Mouse (Mus musculus) thymus, adult 18-20 months (tissue): ENCODE results near the gene Bsn.

Experiments
- DNase-seq, 2 experiments: peaks; one replicate each; pipeline ENCODE4 v3.0.0; 2022; ENCODE audit warnings: mixed read lengths in 2 of 2

Gene Bsn

GRCm38 (mm10) chr9:108085261-108085660 lies 104.9 kb downstream of the Bsn start:
- no peak for DNase-seq

- DNase-seq: no peak
These were observed 106.6 kb downstream of the Bsn start for GRCm38 (mm10) chr9:108083561-108083960.

- no peak for DNase-seq
These were observed 107.2 kb downstream of the Bsn start, which contains the start of gene Rnf123 for GRCm38 (mm10) chr9:108082988-108083431. Gene Rnf123, minus strand, starts transcription at chr9:108083346.

- DNase-seq: no peak
These were observed 107.6 kb downstream of the Bsn start for GRCm38 (mm10) chr9:108082549-108082948.

- no peak for DNase-seq
These were observed 110.0 kb downstream of the Bsn start, which contains the start of gene Mst1 for GRCm38 (mm10) chr9:108080168-108080567. Gene Mst1, plus strand, starts transcription at chr9:108080436.

GRCm38 (mm10) chr9:108073141-108073930 lies 116.8 kb downstream of the Bsn start:
- no peak for DNase-seq

DNA sequence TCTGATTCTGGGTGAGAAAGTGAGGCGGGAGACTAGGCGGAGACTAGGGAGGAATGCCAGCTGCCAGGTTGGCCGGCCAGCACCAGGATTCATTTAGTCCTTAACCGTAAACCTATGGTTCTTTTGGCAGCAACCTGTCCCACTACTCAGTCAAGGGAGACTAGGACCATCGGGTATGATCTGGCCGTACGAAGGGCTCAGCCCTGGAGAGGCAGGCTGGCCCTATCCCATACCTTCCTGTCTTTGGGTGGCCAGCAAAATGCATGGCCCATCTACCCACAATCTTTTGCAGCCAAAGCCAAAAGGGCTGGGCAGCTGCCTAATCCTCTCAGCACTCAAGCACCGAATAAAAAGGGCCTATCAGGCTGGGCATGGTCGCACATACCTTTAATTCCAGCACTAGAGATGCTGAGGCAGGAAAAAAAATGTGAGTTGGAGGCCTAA lies 117.7 kb downstream of the Bsn start:
- no peak for DNase-seq

- no peak for DNase-seq
These were observed 118.4 kb downstream of the Bsn start for GRCm38 (mm10) chr9:108071801-108072200.

- DNase-seq: no peak
These were observed 120.7 kb downstream of the Bsn start for GRCm38 (mm10) chr9:108069529-108069928.

- no peak for DNase-seq
These were observed 121.2 kb downstream of the Bsn start for GRCm38 (mm10) chr9:108069007-108069406.

- peak in 1 of 2 experiments; percentile 65 for DNase-seq
These were observed 122.3 kb downstream of the Bsn start for GRCm38 (mm10) chr9:108067900-108068299.

DNA sequence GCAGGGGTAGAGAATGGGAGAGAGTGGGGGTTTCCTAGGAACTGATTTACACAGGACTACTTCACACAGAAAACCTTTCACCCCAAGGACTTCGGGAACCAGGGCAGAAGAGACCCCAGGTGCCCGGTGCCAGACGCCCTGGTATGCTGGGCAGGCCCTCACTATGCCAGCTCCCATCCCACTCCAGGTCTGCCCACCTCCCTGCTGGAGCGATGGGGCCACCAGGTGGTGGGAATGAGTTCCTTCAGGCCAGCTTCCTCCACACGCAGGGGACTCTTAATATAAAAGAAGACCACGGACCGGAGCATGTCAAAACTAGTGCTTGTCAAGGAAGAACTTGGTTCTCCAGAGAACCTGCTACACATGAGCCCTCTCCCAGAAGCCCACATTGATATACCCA lies 123.0 kb downstream of the Bsn start:
- no peak for DNase-seq

DNA sequence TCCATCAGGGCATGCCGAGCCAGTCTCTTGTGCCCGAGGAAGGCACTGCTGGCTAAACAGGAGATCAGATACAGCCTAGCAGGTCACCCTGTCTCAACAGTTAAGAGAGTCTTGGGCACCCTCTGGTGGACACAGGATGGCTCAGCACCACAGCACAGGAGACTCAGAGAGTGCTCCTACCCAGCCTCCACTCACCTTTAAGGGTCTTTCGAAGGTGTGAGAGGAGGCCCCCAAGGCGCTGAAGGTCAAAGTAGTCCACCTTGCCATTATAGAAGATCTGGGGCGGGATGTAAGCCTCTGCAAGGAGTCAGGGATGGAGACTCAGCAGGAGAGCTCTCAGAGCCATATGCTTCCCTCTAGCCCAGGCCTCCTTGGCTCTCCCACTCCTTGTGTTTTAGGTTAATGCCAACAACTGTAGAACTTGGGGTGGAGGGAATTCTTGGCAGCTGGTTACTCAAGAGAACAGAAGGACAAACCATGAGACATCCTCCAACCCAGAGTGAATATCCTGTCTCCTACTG lies 124.6 kb downstream of the Bsn start:
- DNase-seq: no peak

- no peak for DNase-seq
These were observed 126.8 kb downstream of the Bsn start for GRCm38 (mm10) chr9:108063361-108063760.

GRCm38 (mm10) chr9:108062142-108062541 lies 128.0 kb downstream of the Bsn start:
- DNase-seq: no peak

GRCm38 (mm10) chr9:108058291-108058690 lies 131.9 kb downstream of the Bsn start:
- no peak for DNase-seq

DNA sequence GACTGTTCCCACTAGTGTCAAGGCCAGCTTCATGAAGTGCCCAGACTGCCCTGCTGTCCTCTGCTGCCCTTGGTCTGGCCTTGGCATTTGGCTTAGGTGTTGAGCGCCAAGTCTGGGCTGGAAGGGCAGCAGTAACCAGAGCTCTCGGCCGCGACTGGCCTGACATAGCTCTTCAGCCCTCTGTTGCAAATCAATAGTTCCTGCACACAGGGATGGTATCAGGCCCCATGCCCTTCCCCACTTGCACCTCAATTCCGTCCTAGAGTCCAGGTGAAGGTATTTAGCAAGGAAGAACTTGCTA lies 133.0 kb downstream of the Bsn start:
- DNase-seq: no peak

DNA sequence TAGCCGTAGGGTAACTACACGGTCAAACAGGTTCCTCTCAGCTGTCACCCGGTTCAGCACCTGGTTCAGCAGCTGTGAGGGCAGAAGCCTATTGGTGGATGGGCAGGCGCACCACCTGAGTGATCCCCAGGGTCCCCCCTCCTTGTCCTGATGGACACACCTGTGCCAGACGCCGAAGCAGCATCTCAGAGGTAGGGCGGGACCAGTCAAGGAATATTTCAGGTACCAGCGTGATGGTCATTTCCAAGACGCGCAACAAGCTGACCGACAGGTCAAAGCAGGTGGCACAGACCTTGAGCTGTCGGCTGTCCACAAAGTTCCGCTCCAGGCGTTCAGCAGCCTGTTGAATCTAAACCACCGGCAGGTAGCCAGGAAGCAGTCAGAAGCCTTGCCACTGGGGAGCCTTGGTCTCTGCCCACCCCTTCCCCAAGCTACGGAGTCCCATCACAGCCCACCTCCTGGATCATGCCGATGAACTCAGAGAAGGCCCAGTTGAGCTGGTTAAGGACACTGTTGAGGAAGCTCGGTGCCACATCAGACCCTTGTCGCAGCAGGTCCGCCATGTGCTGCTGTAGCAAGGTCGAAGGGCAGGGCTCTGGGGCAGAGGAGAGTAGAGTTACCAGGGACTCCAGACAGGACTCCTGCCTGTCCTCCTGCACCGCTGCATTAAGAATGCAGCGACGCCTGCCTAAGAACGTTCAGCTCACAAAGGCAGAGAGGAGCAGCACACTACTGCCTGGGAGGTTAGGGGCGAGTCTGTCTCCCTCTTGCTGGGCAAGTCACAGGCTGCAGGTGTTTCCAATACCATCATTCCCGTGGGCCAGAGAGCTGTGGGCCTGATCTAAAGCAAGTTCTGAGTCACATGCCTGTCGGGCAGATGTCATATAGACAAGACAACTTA lies 133.6 kb downstream of the Bsn start:
- DNase-seq: no peak

DNA sequence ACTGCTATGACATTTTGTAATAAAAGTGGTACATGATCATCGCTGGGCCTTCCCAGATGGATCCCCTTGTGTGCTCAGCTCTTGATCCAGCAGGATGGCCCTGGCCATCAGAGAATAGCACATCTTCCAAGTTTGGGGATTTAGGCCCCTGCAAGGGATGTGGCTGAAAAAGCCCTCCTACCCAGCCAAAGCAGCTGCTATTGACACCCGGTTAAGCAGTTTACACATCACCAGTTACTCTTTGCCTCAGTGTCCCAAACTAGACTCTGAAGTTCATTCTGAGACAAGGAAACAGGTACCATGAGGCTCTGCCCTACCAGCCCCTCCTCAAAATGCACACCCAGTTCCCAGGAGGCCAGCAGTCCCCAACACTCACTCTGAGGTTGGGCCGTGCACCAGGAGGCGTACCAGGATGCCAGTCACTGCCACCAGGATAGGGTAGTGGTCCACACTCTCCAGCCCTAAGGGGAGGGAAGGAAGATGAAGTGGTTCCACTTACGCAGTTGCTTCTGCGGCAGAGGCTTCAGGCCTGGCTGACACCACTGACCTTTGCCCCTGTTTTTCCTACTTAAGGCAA lies 134.4 kb downstream of the Bsn start:
- DNase-seq: no peak

DNA sequence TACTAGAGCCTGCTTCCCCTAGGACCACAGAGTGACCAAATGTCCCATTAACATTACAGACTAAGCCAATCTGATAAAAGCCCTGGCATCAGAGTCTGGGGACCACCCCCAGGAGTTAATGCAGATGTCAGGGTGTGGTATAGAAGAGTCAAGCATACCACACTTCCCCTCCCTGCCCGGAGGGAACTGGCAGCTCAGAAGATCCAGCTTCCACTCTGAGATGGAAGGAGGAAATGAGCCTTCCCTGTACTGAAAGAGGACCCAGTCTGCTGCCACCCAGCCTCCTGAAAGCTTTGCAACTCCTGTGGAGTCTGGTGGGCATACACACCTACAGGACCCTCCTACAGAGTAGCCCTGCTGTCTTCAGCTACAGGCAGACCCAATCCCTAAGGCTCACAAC lies 135.1 kb downstream of the Bsn start:
- DNase-seq: no peak

DNA sequence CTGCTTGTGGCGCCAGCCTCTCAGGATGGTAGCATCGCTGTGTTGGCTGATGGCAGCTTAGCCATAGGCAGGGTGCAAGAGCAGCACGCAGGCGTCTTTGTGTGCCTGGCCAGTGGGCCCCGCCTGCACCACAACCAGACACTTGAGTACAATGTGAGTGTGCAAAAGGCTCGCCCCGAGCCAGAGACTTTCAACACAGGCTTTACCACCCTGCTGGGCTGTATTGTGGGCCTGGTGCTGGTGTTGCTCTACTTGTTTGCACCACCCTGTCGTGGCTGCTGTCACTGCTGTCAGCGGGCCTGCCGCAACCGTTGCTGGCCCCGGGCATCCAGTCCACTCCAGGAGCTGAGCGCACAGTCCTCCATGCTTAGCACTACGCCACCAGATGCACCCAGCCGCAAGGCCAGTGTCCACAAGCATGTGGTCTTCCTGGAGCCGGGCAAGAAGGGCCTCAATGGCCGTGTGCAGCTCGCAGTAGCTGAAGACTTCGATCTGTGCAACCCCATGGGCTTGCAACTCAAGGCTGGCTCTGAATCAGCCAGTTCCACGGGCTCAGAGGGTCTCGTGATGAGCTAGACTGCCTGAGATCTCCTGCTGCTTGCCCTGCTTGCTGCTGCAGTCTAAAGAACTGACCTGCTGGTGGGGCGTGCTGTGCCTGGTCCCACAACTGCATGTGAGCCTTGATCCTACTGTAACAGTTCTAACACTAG lies 135.7 kb downstream of the Bsn start:
- no peak for DNase-seq

DNA sequence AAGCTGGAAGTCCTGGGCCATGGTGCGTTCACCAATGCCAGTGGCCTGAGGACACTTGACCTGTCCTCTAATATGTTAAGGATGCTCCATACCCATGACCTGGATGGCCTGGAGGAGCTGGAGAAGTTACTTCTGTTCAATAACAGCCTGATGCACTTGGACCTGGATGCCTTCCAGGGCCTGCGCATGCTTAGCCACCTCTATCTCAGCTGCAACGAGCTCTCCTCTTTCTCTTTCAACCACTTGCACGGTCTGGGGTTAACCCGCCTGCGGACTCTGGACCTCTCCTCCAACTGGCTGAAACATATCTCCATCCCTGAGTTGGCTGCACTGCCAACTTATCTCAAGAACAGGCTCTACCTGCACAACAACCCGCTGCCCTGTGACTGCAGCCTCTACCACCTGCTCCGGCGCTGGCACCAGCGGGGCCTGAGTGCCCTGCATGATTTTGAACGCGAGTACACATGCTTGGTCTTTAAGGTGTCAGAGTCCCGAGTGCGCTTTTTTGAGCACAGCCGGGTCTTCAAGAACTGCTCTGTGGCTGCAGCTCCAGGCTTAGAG lies 136.4 kb downstream of the Bsn start:
- DNase-seq: no peak
